Mouse (Mus musculus): Measurements from ENCODE around the gene Slc37a4. TPM values are rescaled to one million over a fixed set of nuclear protein-coding genes. Genes with fewer than 3 reads are reported as not detected.
"Not testable (repeated sequence)": the region's sequence is repeated elsewhere in the genome, so short reads cannot be mapped to it uniquely, and the experiment has no call there.

The Slc37a4 gene
- total and polyA plus RNA-seq, 2 experiments from 2014 or later: 35.1 to 83.8 TPM

DNA sequence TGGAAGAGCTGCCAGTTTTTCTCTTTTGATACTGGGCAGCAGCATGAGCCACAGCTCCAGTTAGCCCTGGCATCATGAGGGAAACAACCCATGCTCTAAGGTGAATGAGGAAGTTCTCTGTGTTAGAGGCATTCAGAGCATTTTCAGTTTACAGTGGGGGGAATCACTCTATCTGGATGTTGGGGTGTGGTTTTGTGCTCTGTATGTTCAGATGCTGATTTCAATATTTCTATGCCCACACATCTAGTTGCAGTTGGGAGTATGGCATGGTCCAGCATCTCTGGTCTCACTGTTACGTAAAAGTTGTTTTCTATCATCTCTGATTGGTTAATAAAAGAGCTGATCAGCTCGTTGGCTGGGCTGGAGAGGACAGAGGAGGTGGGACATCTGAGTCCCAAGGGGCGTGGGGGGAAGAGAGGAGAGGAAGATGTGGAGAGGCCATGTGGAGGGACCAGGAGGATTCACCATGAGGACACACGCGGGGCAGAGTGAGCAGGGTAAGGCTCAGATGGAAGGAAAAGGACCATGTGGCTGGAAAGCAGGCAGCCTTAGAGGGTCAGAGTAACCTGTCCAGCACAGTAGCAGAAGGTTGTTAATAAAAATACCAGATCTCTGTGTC lies 23.7 kb downstream of the Slc37a4 start:
- TF ChIP-seq CTCF (IDR thresholded peaks at IDR 0.05; ENCODE audit: low read depth) (no peak), EP300 (IDR thresholded peaks at IDR 0.05; ENCODE audit: low read depth) (no peak)
- DNase-seq (ENCODE audit: low spot score): no peak
- Histone ChIP-seq H3K4me1 (ENCODE audit: control insufficient read depth, insufficient read depth) (peaks cover 5% of the 10 kb centered on the region), H3K4me3 (ENCODE audit: low read depth, low read length) (no peak overlapping the region), H3K9me3 (replicated peaks; ENCODE audit: control insufficient read depth, low read length) (no peaks in the 10 kb centered on the region), H3K27ac (ENCODE audit: low read depth) (no peak overlapping the region), H3K36me3 (replicated peaks; ENCODE audit: control insufficient read depth, insufficient read depth, low read length) (peaks cover 8% of the 10 kb centered on the region; the same call in 1 of the 2 replicates), H3K4me2 (ENCODE audit: low read depth, low read length) (no peak overlapping the region), H3K27me3 (ENCODE audit: control insufficient read depth, insufficient read depth, low read length) (no peaks in the 10 kb centered on the region), H3K9ac (replicated peaks; ENCODE audit: low read depth, low read length) (no peak overlapping the region)
- 54% methylated on average over 5 of the region's 5 CpGs for WGBS
- no peak for ATAC-seq (ENCODE audit: insufficient read depth, low read depth)

- TF ChIP-seq CTCF (IDR thresholded peaks at IDR 0.05; ENCODE audit: low read depth): no peak
- TF ChIP-seq EP300 (IDR thresholded peaks at IDR 0.05; ENCODE audit: low read depth): no peak
- no peaks in the 10 kb centered on the region for H3K9me3 ChIP-seq (replicated peaks; ENCODE audit: control insufficient read depth, low read length)
- H3K27me3 ChIP-seq (ENCODE audit: control insufficient read depth, insufficient read depth, low read length): no peaks in the 10 kb centered on the region
- no peak overlapping the region for H3K27ac ChIP-seq (ENCODE audit: low read depth)
- ATAC-seq (ENCODE audit: insufficient read depth, low read depth) (no peak), DNase-seq (ENCODE audit: low spot score) (no peak)
- H3K4me1 ChIP-seq (ENCODE audit: control insufficient read depth, insufficient read depth): no peaks in the 10 kb centered on the region
- no peak overlapping the region for H3K9ac ChIP-seq (replicated peaks; ENCODE audit: low read depth, low read length)
- no peaks in the 10 kb centered on the region for H3K36me3 ChIP-seq (replicated peaks; ENCODE audit: control insufficient read depth, insufficient read depth, low read length)
- WGBS: 70% methylated on average over 4 of the region's 4 CpGs
- H3K4me3 ChIP-seq (ENCODE audit: low read depth, low read length): no peak overlapping the region
- no peak overlapping the region for H3K4me2 ChIP-seq (ENCODE audit: low read depth, low read length)
Measured at GRCm38 (mm10) chr9:44423576-44423975, 26.9 kb downstream of the Slc37a4 start.

- H3K27me3 ChIP-seq (ENCODE audit: control insufficient read depth, insufficient read depth, low read length): no peaks in the 10 kb centered on the region
- no peak overlapping the region for H3K4me2 ChIP-seq (ENCODE audit: low read depth, low read length)
- no peak for ATAC-seq (ENCODE audit: insufficient read depth, low read depth)
- 43% methylated on average over 5 of the region's 5 CpGs for WGBS
- H3K27ac ChIP-seq (ENCODE audit: low read depth): no peak overlapping the region
- H3K36me3 ChIP-seq (replicated peaks; ENCODE audit: control insufficient read depth, insufficient read depth, low read length): no peaks in the 10 kb centered on the region
- no peak for TF ChIP-seq EP300 (IDR thresholded peaks at IDR 0.05; ENCODE audit: low read depth)
- no peak for TF ChIP-seq CTCF (IDR thresholded peaks at IDR 0.05; ENCODE audit: low read depth)
- no peaks in the 10 kb centered on the region for H3K9me3 ChIP-seq (replicated peaks; ENCODE audit: control insufficient read depth, low read length)
- no peak for DNase-seq (ENCODE audit: low spot score)
- no peak overlapping the region for H3K9ac ChIP-seq (replicated peaks; ENCODE audit: low read depth, low read length)
- H3K4me3 ChIP-seq (ENCODE audit: low read depth, low read length): no peak overlapping the region
- H3K4me1 ChIP-seq (ENCODE audit: control insufficient read depth, insufficient read depth): no peaks in the 10 kb centered on the region
Measured at GRCm38 (mm10) chr9:44432577-44433185, 36.0 kb downstream of the Slc37a4 start.

GRCm38 (mm10) chr9:44435747-44436146 lies 39.1 kb downstream of the Slc37a4 start:
- Histone ChIP-seq H3K9ac (replicated peaks; ENCODE audit: low read depth, low read length) (no peak overlapping the region), H3K9me3 (replicated peaks; ENCODE audit: control insufficient read depth, low read length) (no peaks in the 10 kb centered on the region), H3K27ac (ENCODE audit: low read depth) (no peak overlapping the region), H3K4me2 (ENCODE audit: low read depth, low read length) (no peak overlapping the region), H3K4me1 (ENCODE audit: control insufficient read depth, insufficient read depth) (no peaks in the 10 kb centered on the region), H3K27me3 (ENCODE audit: control insufficient read depth, insufficient read depth, low read length) (no peaks in the 10 kb centered on the region), H3K4me3 (ENCODE audit: low read depth, low read length) (no peak overlapping the region), H3K36me3 (replicated peaks; ENCODE audit: control insufficient read depth, insufficient read depth, low read length) (no peaks in the 10 kb centered on the region)
- ATAC-seq (ENCODE audit: insufficient read depth, low read depth) (no peak), DNase-seq (ENCODE audit: low spot score) (no peak)
- WGBS: 64% methylated on average over 6 of the region's 6 CpGs
- TF ChIP-seq CTCF (IDR thresholded peaks at IDR 0.05; ENCODE audit: low read depth) (no peak), EP300 (IDR thresholded peaks at IDR 0.05; ENCODE audit: low read depth) (no peak)

- 56% methylated on average over 19 of the region's 19 CpGs for WGBS
Measured at GRCm38 (mm10) chr9:44440961-44441360, 44.3 kb downstream of the Slc37a4 start, which contains the start of gene Foxr1. Gene Foxr1, minus strand, starts transcription at chr9:44441136.

DNA sequence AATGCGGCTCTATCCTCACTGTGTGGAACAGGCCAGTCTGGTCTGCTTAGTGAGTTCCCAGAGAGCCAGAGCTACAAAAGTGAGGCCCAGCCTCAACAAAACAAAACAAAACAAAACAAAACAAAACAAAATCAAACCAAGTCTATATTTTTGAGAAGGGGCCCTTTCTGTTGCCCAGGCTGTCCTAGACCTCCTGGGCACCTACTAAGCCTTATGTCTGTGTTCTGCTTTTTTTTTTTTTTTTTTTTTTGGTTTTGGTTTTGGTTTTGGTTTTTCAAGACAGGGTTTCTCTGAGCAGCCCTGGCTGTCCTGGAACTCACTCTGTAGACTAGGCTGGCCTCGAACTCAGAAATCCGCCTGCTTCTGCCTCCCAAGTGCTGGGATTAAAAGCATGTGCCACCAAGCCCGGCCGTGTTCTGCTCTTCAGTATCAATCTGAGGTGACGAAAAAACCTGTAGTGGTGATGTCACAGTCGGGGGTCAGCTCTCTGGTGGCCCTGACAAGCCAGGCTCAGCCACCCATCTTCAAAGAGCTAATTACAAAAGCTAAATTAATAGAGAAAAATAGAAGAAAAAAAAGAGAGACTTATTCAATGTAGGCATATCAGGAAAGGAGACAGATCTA lies 47.9 kb downstream of the Slc37a4 start:
- H3K4me1 ChIP-seq (ENCODE audit: control insufficient read depth, insufficient read depth); ATAC-seq (ENCODE audit: insufficient read depth, low read depth); H3K36me3 ChIP-seq (replicated peaks; ENCODE audit: control insufficient read depth, insufficient read depth, low read length); H3K27me3 ChIP-seq (ENCODE audit: control insufficient read depth, insufficient read depth, low read length); DNase-seq (ENCODE audit: low spot score); H3K9me3 ChIP-seq (replicated peaks; ENCODE audit: control insufficient read depth, low read length); H3K27ac ChIP-seq (ENCODE audit: low read depth); H3K4me2 ChIP-seq (ENCODE audit: low read depth, low read length); H3K9ac ChIP-seq (replicated peaks; ENCODE audit: low read depth, low read length); H3K4me3 ChIP-seq (ENCODE audit: low read depth, low read length): not testable (repeated sequence)
- WGBS: 74% methylated on average over 7 of the region's 7 CpGs

More at GRCm38 (mm10) chr9:44440961-44441360, 44.3 kb downstream of the Slc37a4 start, which contains the start of gene Foxr1:
- H3K9me3 ChIP-seq (replicated peaks; ENCODE audit: control insufficient read depth, low read length): no peaks in the 10 kb centered on the region
- no peak within 1 kb of the TSS for H3K27ac ChIP-seq (ENCODE audit: low read depth)
- TF ChIP-seq EP300 (IDR thresholded peaks at IDR 0.05; ENCODE audit: low read depth): no peak
- TF ChIP-seq CTCF (IDR thresholded peaks at IDR 0.05; ENCODE audit: low read depth): no peak
- ATAC-seq (ENCODE audit: insufficient read depth, low read depth) (no peak), DNase-seq (ENCODE audit: low spot score) (no peak)
- no peak within 1 kb of the TSS for H3K9ac ChIP-seq (replicated peaks; ENCODE audit: low read depth, low read length)
- H3K27me3 ChIP-seq (ENCODE audit: control insufficient read depth, insufficient read depth, low read length): no peaks in the 10 kb centered on the region
- H3K4me1 ChIP-seq (ENCODE audit: control insufficient read depth, insufficient read depth): no peaks in the 10 kb centered on the region
- H3K4me3 ChIP-seq (ENCODE audit: low read depth, low read length): no peak within 1 kb of the TSS
- no peaks in the 10 kb centered on the region for H3K36me3 ChIP-seq (replicated peaks; ENCODE audit: control insufficient read depth, insufficient read depth, low read length)
- H3K4me2 ChIP-seq (ENCODE audit: low read depth, low read length): no peak within 1 kb of the TSS

All from heart, postnatal 0 days (tissue).